Mouse (Mus musculus) neural tube, embryonic 10.5 days (tissue): ENCODE data around the gene Fam186a.
"Not testable (repeated sequence)": the region's sequence is repeated elsewhere in the genome, so short reads cannot be mapped to it uniquely, and the experiment has no call there.

Source experiments
- DNase-seq: peaks from one replicate; pipeline ENCODE4 v3.0.0-alpha.2; 2017; ENCODE audit warnings: low spot score; ENCODE audit errors: extremely low spot score

The Fam186a gene

GRCm38 (mm10) chr15:99966961-99967360, at the start of gene Fam186a:
Gene Fam186a (minus strand): TSS chr15:99967061.
- no peak for DNase-seq

DNA sequence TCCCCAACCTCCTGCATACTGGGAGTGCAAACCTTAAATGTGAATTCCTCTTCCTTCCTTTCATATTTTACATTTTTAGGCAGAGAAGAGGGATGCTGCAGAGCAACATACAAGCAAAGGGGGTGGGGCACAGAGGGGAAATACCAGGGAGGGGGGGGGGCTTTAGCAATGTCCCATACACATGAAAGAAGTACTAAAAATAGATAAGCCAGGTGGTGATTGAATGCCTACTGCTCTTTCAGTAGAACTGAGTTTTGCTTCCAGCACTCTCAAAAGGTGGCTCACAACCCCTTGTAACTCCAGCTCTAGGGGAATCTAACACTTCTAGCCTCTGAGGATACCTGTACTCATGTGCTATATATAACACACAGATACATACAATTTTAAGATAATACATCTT, 39.3 kb upstream of the Fam186a start:
- no peak for DNase-seq

DNA sequence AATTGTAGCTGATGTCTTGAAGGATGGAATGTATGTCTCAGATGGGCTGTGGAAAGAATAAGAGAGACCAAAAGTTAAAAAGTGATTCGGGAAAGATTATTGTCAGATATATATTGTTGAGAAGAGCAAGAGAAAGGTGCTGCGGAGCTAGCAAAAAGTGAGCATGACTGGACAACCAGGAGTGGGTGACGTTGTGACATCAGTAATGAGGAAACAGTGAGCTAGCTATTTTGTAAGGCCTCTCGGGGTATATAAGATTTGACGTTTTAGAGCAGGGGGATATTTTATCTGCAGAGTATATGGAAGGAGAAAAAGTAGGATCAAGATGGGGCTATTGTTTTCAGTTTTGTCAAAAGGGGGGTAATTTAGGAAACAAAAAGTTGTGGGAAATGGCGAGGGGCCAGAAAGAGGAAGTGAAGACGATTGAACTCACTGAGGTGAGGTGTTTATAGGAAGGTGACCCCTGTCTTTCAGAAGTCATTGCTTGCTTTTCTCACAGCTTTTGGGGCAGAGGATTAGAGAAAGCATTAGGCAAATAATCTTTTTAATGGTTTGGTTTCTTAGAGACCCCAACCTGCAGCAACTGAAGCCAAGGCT, 37.9 kb upstream of the Fam186a start:
- no peak for DNase-seq

- no peak for DNase-seq
These were observed 32.5 kb upstream of the Fam186a start for GRCm38 (mm10) chr15:99999390-99999789.

- DNase-seq = no peak
These were observed 30.4 kb upstream of the Fam186a start for GRCm38 (mm10) chr15:99997114-99997804.

DNA sequence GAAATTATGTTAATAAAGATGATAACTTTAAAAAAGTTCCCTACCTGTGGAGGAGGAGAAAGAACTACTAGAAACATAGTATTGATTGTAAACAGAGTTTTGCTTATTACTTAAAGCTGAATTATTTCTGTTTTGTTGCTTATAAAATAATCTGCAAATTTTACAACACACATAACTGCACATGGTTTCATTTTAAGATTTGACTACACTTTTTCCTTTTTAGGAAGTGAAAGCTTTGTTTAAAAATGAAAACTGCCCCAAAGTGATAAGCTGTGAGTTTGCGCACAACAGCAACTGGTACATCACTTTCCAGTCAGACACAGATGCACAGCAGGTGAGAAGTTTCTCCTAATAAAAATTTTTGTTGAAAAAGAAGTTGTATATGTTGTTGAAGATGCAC, 26.2 kb upstream of the Fam186a start:
- no peak for DNase-seq

DNA sequence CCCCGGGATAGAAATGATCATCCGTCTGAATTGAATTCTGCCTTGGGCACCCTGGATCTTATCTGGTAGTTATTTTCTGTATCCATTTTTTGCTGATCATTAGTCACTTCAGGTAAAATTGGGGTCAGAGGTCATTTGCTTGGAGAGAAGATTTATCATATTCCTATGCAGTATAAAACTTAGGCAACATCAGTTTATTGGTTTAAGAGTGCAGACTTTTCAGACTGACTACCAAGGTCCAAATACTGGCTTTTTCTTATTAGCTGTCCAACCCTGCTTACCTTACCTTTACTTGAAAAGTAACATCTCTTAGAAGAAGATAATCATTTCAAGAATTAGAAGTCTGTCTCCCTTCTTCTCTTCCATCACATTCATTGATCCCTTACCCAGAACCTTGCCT, 12.9 kb upstream of the Fam186a start:
- no peak for DNase-seq

DNA sequence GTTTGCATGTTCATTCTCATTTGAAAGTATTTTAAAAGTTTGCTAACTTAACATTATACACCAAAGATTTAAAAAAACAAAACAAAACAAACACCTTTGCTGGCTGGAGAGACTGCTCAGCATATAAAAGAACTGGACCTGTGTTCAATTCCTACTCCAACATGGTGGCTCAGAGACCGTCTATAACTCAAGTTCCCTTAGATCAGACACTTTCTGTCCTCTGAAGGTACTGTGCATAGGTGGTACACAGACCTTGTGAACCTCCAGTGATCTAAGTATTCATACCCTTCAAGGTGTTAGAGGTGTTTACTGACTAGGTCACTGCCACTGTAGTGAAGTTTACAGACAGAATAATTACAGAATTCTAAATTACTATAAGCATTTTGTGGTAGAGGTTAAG, 12.4 kb upstream of the Fam186a start:
- DNase-seq = no peak

- DNase-seq = not testable (repeated sequence)
These were observed 9.3 kb upstream of the Fam186a start for GRCm38 (mm10) chr15:99976121-99976520.

DNA sequence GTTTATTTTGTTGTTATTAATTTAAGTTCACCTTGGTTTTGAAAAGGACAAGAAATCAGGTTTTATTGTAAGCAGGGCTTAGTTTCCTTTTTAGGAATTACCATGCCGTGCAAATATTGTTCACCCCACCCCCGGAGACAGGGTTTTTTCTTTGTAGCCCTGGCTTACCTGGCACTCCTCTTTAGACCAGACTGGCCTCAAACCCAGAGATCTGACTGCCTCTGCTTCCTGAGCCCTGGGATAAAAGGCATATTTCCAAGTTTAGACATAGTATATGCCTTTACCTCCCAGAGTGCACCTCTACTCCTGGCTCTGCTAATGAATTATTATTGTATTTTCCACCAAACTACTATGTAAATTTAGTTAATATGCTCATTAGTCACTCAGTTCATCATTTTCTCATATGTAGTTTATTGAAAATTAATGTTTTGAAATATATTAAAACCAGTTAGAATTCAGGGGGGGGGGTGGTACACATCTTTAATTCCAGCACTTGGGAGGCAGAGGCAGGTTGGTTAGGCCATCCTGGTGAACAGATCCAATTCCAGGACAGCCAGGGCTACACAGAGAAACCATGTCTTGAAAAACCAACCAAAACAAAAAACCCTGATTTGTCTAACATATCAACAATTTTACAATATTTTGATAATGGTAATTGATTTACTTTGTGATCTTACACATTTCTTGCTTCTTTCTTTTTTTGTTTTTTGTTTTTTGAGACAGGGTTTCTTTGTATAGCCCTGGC, 7.8 kb upstream of the Fam186a start:
- no peak for DNase-seq

GRCm38 (mm10) chr15:99972989-99973911, 6.4 kb upstream of the Fam186a start:
- DNase-seq = peak; percentile 92

- DNase-seq = peak; percentile 98
These were observed 5.6 kb upstream of the Fam186a start for GRCm38 (mm10) chr15:99972361-99972988.

GRCm38 (mm10) chr15:99970606-99971005, 3.7 kb upstream of the Fam186a start:
- DNase-seq = no peak

DNA sequence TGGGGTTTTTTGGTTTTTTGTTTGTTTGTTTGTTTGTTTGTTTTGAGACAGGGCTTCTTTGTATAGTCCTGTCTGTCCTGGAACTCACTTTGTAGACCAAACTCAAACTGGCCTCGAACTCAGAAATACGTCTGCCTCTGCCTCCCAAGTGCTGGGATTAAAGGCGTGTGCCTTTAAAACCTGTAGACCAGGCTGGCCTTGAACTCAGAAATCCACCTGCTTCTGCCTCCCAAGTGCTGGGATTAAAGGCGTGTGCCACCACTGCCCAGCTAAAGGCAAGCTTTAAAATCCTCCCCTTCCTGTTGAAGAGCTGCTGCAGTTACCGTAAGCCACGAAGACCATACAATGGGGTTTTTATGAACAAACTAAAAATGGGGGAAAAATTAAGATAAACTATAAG, 2.9 kb upstream of the Fam186a start, which contains the start of gene Larp4:
Gene Larp4 (plus strand): TSS at position 301 of the 400 bp plus-strand sequence.
- not testable (repeated sequence) for DNase-seq

DNA sequence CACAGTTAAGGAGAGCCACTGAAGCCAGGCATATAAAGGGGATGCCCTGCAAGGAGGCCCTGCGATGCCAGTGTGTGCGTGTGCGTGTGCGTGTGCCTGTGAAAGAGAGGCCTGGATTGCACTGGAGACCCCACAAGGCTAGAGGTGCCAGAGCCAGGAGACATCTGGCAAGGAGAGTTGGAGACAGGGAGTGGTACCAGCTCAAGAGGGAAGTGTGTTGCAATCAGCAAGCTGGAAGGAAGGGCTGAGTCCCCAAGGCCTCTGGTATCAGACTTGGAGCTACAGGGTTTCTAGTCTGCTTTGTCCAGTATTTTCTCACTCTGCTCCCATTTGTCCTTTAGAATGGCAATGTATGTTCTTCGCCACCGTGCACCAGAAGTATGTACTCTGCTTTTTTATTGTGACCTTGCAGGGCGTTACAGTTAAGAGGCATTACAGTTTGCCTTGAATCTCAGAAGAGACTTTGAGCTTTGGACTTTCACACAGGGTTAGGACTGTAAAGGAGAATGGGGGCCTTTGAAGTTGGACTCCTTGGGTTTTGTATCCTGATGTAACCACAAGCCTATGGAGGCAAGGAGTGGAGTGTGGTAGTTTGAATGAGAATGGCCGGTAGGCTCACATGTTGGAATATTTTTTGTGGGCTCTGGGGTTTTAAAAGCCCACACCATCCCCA, 1.6 kb downstream of the Fam186a start:
- DNase-seq = no peak

DNA sequence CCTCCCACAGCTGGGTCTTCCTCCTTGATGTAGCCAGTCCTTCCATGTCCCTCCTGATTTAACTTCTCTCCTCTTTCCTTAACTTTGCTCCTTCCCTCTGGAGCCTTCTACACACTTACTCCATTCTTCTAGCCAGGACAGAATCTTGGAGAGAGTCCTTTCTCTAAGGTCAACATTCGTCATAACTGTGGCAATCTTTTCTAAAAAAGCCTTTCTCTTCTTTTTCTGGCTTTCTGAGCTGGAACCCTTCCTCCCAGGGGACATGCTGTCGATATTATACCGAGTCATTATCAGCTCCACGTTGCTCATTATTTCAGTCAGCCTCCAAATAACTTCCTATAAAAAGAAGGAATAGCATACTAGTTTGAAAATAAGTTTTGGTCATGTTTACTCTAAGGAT, 11.5 kb downstream of the Fam186a start:
- no peak for DNase-seq

- no peak for DNase-seq
These were observed 25.8 kb downstream of the Fam186a start for GRCm38 (mm10) chr15:99940970-99941630.

DNA sequence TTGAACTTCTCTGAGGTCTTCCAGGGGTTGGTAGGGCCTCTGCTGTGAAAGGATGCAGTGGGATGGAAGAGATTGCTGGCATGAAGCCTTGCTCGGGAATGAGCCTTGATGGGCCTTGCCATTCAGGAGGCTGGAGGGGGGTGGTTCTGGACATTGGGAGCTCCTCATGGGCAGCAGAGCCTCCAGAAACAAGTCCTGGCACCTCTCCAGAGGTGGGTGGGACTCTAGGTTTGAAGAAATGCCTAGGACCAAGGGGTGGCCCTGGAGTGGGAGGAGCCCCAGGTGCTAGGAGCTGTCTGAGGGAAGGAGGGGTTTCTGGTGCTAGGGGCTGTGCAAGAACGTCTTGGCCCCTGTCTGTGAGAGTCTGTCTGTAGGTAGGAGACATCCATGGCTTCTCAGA, 26.4 kb downstream of the Fam186a start:
- no peak for DNase-seq

- no peak for DNase-seq
These were observed 29.0 kb downstream of the Fam186a start for GRCm38 (mm10) chr15:99937841-99938240.

GRCm38 (mm10) chr15:99936659-99937058, 30.2 kb downstream of the Fam186a start:
- no peak for DNase-seq
